Mouse (Mus musculus) heart, embryonic 14.5 days (tissue): ENCODE data around the gene Ston1. TPM values are rescaled to one million over a fixed set of nuclear protein-coding genes. Genes with fewer than 3 reads are reported as not detected.

Experiments
- ATAC-seq: fragments of 200-750 bp; cut with Nextera tagmentation; 2 replicates; pipeline ENCODE4 v1.8.0; 2017; ENCODE audit warnings: low read depth, moderate TSS enrichment; ENCODE audit not compliant: insufficient number of reproducible peaks, insufficient read depth, low FRiP score
- H3K27ac ChIP-seq, 2 experiments: fragments of 200-500 bp in 1 of 2; fragments of 300-500 bp in 1 of 2; sonication (generic) in 1 of 2; replicated peaks in 1 of 2; 2 replicates each; pipeline ENCODE4 v1.5.1; 2012 to 2014; ENCODE audit warnings: low read depth in 2 of 2, low read length in 2 of 2, control low read depth in 1 of 2, mild to moderate bottlenecking in 1 of 2, mixed read lengths in 1 of 2; ENCODE audit not compliant: control insufficient read depth in 1 of 2, insufficient read depth in 1 of 2
- H3K27me3 ChIP-seq: fragments of 300-500 bp; sonication (generic); 2 replicates; pipeline ENCODE4 v1.6.1; 2014; ENCODE audit warnings: mild to moderate bottlenecking, low read length, control low read depth; ENCODE audit not compliant: control insufficient read depth, insufficient read depth
- H3K36me3 ChIP-seq: fragments of 300-500 bp; sonication (generic); 2 replicates; pipeline ENCODE4 v1.6.1; 2014; ENCODE audit warnings: mild to moderate bottlenecking, control low read depth, low read length, mixed read lengths; ENCODE audit not compliant: control insufficient read depth, insufficient read depth
- H3K4me1 ChIP-seq, 2 experiments: fragments of 200-500 bp in 1 of 2; fragments of 300-500 bp in 1 of 2; sonication (generic) in 1 of 2; 2 replicates each; pipeline ENCODE4 v1.6.1; 2012 to 2014; ENCODE audit warnings: low read length in 2 of 2, control low read depth in 1 of 2, mixed read lengths in 1 of 2; ENCODE audit not compliant: control insufficient read depth in 2 of 2, insufficient read depth in 2 of 2
- H3K4me2 ChIP-seq: fragments of 300-500 bp; sonication (generic); 2 replicates; pipeline ENCODE4 v1.6.1; 2014; ENCODE audit warnings: mild to moderate bottlenecking, low read length
- H3K4me3 ChIP-seq, 2 experiments: fragments of 200-500 bp in 1 of 2; fragments of 300-500 bp in 1 of 2; sonication (generic) in 1 of 2; 2 replicates each; pipeline ENCODE4 v1.5.1; 2012 to 2014; ENCODE audit warnings: low read length in 2 of 2, mild to moderate bottlenecking in 2 of 2, control low read depth in 1 of 2, low read depth in 1 of 2, moderate library complexity in 1 of 2; ENCODE audit not compliant: control insufficient read depth in 1 of 2, insufficient read depth in 1 of 2
- H3K9ac ChIP-seq: fragments of 300-500 bp; sonication (generic); 2 replicates; pipeline ENCODE4 v1.6.1; 2014; ENCODE audit warnings: mild to moderate bottlenecking, low read length
- H3K9me3 ChIP-seq: fragments of 300-500 bp; sonication (generic); 2 replicates; pipeline ENCODE4 v1.6.1; 2016; ENCODE audit warnings: low read length, control low read depth; ENCODE audit not compliant: control insufficient read depth
- WGBS: fragments of 180-500 bp; shearing (Covaris S2); extraction: QIAGEN DNeasy Blood & Tissue Kit; methylation state at CpG from one replicate; pipeline ENCODE4 v1.1.7; 2014; 5-methylcytosine and 5-hydroxymethylcytosine counted together
- polyA plus RNA-seq: library from polyadenylated mRNA; unstranded; fragments of >200 nt; fragmentation: Nextera tagmentation; extraction: Ambion mirVana; gene quantifications from 2 replicates; pipeline ENCODE4 v1.2.1, GENCODE M21; 2014

The Ston1 gene
- polyA plus RNA-seq, 1 experiment from 2014 or later: 10.2 TPM

- H3K4me2 ChIP-seq: no peak overlapping the region
- 81% methylated on average over 3 of the region's 3 CpGs for WGBS
- no peak for ATAC-seq
- H3K9me3 ChIP-seq: no peaks in the 10 kb centered on the region
- no peaks in the 10 kb centered on the region for H3K27me3 ChIP-seq
- H3K4me1 ChIP-seq: peaks cover 18 to 42% of the 10 kb centered on the region in 2 experiments
- peaks cover 24% of the 10 kb centered on the region for H3K36me3 ChIP-seq
- H3K9ac ChIP-seq: no peak overlapping the region
- no peak overlapping the region for H3K4me3 ChIP-seq
- H3K27ac ChIP-seq: no peak overlapping the region
Observed at GRCm38 (mm10) chr17:88632631-88633030, 35.1 kb downstream of the Ston1 start.

GRCm38 (mm10) chr17:88636076-88636475, 38.6 kb downstream of the Ston1 start:
- Histone ChIP-seq H3K9ac (no peak overlapping the region), H3K36me3 (peaks cover 24% of the 10 kb centered on the region), H3K4me2 (no peak overlapping the region), H3K27me3 (no peaks in the 10 kb centered on the region), H3K4me1 (peaks cover 0 to 14% of the 10 kb centered on the region in 2 experiments; a peak in 2 of 4 replicates), H3K27ac (no peak overlapping the region), H3K9me3 (no peaks in the 10 kb centered on the region), H3K4me3 (no peak overlapping the region)
- 80% methylated on average over 14 of the region's 14 CpGs for WGBS
- no peak for ATAC-seq

DNA sequence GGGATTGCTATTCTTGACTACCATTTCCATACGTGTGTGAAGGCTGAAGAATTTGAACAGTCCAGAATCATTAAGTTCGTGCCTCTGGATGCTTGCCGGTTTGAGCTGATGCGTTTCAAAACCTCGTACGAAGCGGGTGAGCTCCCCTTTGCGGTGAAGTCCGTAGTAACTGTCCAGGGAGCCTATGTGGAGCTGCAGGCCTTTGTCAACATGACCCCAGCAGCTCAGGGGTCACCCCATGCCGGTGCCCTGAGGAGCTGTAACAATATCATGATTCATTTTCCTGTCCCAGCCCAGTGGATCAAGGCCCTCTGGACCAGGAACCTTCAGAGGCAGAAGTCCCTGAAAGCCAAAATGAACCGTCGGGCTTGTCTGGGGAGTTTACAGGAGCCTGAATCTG, 39.1 kb downstream of the Ston1 start:
- 65% methylated on average over 12 of the region's 12 CpGs for WGBS
- no peak for ATAC-seq
- Histone ChIP-seq H3K4me3 (no peak overlapping the region), H3K27ac (no peak overlapping the region), H3K9ac (no peak overlapping the region), H3K27me3 (no peaks in the 10 kb centered on the region), H3K4me1 (peaks cover 0 to 9% of the 10 kb centered on the region in 2 experiments; a peak in 2 of 4 replicates), H3K9me3 (no peaks in the 10 kb centered on the region), H3K36me3 (peaks cover 28% of the 10 kb centered on the region), H3K4me2 (no peak overlapping the region)

- Histone ChIP-seq H3K27ac (no peak overlapping the region; a peak in 1 of 4 replicates), H3K27me3 (no peaks in the 10 kb centered on the region), H3K9me3 (no peaks in the 10 kb centered on the region), H3K36me3 (peaks cover 37% of the 10 kb centered on the region), H3K4me1 (peaks cover 0 to 4% of the 10 kb centered on the region in 2 experiments; a peak in 1 of 4 replicates), H3K4me3 (no peak overlapping the region), H3K9ac (no peak overlapping the region), H3K4me2 (no peak overlapping the region)
- WGBS: 23% methylated on average over 6 of the region's 6 CpGs
- no peak for ATAC-seq
Observed at GRCm38 (mm10) chr17:88641012-88641411, 43.5 kb downstream of the Ston1 start.

GRCm38 (mm10) chr17:88641836-88642235, 44.4 kb downstream of the Ston1 start:
- Histone ChIP-seq H3K9me3 (no peaks in the 10 kb centered on the region), H3K27me3 (no peaks in the 10 kb centered on the region), H3K9ac (no peak overlapping the region), H3K4me1 (peaks cover 0 to 4% of the 10 kb centered on the region in 2 experiments; a peak in 1 of 4 replicates), H3K27ac (no peak overlapping the region), H3K36me3 (peaks cover 37% of the 10 kb centered on the region), H3K4me3 (no peak overlapping the region), H3K4me2 (no peak overlapping the region)
- 86% methylated on average over 8 of the region's 8 CpGs for WGBS
- ATAC-seq: no peak

DNA sequence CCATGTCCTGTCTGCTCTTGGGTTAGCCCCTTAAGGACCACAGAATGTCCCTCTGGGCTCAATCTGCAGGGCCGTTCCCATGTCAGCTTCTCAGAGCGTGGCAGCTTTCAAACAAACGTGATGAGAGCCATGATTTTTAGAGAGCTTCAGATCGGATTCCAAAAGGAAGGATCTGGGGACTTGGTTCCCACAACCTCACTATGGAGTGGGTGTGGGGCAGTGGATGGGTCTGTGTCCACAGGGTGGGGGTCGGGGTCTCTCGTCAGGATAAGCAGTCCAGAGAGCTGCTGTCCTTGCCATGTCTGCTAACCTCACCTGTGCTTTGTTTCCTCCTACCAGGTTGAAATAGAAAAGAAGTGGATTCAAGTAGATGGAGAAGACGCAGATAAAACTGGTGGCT, 47.4 kb downstream of the Ston1 start:
- no peak for ATAC-seq
- Histone ChIP-seq H3K9ac (no peak overlapping the region), H3K27ac (no peak overlapping the region), H3K4me1 (peaks cover 0 to 4% of the 10 kb centered on the region in 2 experiments; a peak in 1 of 4 replicates), H3K4me2 (no peak overlapping the region), H3K27me3 (no peaks in the 10 kb centered on the region), H3K9me3 (no peaks in the 10 kb centered on the region), H3K36me3 (peaks cover 55% of the 10 kb centered on the region), H3K4me3 (no peak overlapping the region)
- WGBS: 82% methylated on average over 7 of the region's 7 CpGs

DNA sequence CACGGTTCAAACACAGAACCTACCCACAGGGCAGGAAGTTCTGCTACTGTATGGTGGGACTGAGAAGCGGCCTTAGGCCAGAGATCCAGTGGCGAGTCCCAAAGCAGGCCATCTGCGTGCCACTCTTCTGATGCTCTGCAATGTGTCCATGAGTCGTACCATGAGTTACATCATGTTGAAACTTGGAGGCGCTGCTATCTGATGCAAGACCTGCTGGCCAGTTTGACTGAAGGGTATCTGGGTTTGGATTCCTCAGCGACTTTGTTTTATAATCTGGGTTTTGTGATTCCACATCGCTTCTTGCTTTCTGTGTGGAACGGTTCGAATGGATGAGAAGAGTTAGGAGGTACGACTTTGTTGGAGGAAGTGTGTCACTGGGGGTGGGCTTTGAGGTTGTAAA, 47.8 kb downstream of the Ston1 start:
- Histone ChIP-seq H3K4me2 (no peak overlapping the region), H3K36me3 (peaks cover 55% of the 10 kb centered on the region), H3K4me1 (peaks cover 0 to 4% of the 10 kb centered on the region in 2 experiments; a peak in 1 of 4 replicates), H3K9ac (no peak overlapping the region), H3K4me3 (no peak overlapping the region), H3K27me3 (no peaks in the 10 kb centered on the region), H3K9me3 (no peaks in the 10 kb centered on the region), H3K27ac (no peak overlapping the region)
- 86% methylated on average over 11 of the region's 11 CpGs for WGBS
- no peak for ATAC-seq

- no peak overlapping the region for H3K4me3 ChIP-seq
- no peaks in the 10 kb centered on the region for H3K9me3 ChIP-seq
- 86% methylated on average over 3 of the region's 3 CpGs for whole genome bisulfite sequencing
- no peaks in the 10 kb centered on the region for H3K27me3 ChIP-seq
- no peak overlapping the region for H3K27ac ChIP-seq
- H3K9ac ChIP-seq: no peak overlapping the region
- no peak overlapping the region for H3K4me2 ChIP-seq
- no peaks in the 10 kb centered on the region for H3K4me1 ChIP-seq
- peaks cover 47% of the 10 kb centered on the region for H3K36me3 ChIP-seq
- no peak for ATAC-seq
Observed at GRCm38 (mm10) chr17:88647149-88647548, 49.7 kb downstream of the Ston1 start.
